Mouse (Mus musculus) cerebellum, adult (tissue): ENCODE data around the gene Ppfia3.
"Not testable (repeated sequence)": the region's sequence is repeated elsewhere in the genome, so short reads cannot be mapped to it uniquely, and the experiment has no call there.

ENCODE experiments used
- ATAC-seq: cut with Nextera tagmentation; 2 replicates; pipeline ENCODE4 v1.9.2; 2017; ENCODE audit warnings: mild to moderate bottlenecking, moderate library complexity, mixed read lengths; ENCODE audit not compliant: insufficient number of reproducible peaks, low FRiP score, low TSS enrichment

The Ppfia3 gene

DNA sequence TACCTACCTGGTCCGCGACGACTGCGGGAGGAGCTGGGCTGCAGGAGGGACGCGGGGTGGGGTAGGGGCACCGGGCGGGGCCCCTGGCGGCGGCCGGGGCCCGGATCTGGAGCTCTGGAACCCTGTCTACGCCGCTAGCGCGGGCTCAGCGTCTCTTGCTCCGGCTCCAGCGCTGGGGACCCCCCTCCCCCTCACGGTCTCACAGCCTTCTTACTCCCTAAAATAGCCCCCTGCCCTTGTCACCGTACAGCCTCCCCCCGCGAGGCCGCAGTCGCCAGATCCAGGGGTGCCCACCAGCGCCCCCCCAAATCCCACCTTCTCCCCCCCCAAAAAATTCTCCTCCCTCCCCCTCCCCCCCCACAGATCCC is at the start of gene Ppfia3:
Ppfia3 (minus strand) TSS at position 368 of the 368 bp plus-strand sequence.
- ATAC-seq: no peak

DNA sequence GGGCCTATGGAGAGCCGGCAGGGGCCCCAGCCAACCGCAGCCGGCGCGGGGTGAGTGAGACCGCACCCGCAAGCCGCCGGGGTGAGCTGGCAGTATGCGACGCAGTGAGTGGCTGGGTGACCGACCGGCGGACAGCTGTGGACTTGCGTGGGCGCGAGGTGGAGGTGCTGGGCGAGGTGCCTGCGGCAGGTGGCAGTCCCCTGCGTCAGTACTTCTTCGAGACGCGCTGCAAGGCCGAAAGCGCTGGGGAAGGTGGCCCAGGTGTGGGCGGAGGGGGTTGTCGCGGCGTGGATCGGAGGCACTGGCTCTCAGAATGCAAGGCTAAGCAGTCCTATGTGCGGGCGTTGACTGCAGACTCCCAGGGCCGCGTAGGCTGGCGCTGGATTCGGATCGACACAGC is 48.8 kb upstream of the Ppfia3 start:
- no peak for ATAC-seq

GRCm38 (mm10) chr7:45414740-45415224 is 48.0 kb upstream of the Ppfia3 start:
- ATAC-seq: no peak

- ATAC-seq: no peak
These were observed 47.3 kb upstream of the Ppfia3 start for GRCm38 (mm10) chr7:45413864-45414739.

- ATAC-seq: no peak
These were observed 46.5 kb upstream of the Ppfia3 start, which contains the start of gene Ntf5 for GRCm38 (mm10) chr7:45413113-45413863. Gene Ntf5, plus strand, starts transcription at chr7:45413695.

DNA sequence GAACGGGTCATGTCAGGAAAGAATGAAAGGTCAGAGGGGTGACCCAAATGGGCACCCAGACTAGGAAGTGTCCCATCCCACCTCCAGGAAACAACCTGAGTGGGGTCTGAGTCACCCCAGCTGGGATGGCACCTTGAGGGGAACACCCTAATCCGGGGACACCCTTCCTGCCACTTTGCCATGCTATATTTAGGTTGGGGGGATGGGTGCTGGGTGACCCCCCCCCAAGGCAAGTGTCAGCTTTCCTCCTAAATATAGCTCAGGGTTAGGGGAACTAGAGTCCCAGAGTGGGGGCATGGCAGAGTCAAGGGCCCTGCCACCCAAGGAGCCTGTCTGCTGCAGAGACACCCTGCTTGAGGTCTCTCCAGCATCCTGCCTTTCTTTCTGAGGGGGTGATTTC is 45.6 kb upstream of the Ppfia3 start:
- ATAC-seq: no peak

- no peak for ATAC-seq
These were observed 42.8 kb upstream of the Ppfia3 start for GRCm38 (mm10) chr7:45409497-45410163.

DNA sequence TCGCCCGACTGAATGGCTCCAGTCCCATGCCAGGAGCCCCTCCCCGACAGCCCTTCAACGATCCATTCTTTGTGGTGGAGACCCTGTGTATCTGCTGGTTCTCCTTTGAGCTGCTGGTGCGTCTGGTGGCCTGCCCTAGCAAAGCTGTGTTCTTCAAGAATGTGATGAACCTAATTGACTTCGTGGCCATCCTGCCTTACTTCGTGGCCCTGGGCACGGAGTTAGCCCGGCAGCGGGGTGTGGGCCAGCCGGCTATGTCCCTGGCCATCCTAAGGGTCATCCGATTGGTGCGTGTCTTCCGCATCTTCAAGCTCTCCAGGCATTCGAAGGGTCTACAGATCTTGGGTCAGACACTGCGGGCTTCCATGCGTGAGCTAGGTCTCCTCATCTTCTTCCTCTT is 42.1 kb upstream of the Ppfia3 start:
- ATAC-seq: no peak

DNA sequence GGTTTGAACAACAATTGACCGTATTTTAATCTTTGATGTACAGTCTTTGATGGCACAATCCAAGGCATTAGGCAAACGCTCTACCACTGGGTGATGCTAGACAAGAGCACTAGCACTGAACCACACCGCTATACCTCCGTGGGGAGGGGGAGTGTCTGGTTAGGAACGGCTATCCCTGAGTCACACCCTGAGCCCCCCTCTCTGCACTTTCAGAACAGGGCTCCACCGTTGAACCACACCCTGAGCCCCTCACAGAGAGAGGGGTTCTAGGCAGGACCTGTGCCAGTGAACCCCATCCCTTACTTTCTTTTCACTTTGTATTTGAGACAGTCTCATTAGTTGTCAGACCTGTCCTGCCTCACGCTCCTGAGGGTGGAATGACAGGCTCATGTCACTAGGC is 41.5 kb upstream of the Ppfia3 start:
- no peak for ATAC-seq

DNA sequence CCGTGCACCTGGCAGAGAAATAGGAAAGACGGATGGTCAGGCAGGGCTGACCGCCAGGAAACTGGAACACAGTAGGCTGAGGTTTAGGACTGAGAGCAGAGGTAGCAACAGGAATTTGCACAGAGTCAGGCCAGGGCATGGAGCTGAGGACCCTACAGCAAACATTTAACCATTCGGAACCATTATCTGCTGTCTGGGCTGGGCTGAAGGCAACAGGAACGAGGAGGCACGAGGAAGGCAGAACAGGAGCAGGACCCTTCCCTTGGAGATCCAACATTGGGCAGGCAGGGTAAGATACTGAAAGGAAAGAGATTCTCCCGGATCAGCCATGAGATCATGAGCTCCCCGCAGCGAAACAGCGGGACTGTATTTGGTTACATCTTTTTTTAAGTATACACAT is 41.0 kb upstream of the Ppfia3 start:
- ATAC-seq: no peak

- ATAC-seq: no peak
These were observed 39.6 kb upstream of the Ppfia3 start for GRCm38 (mm10) chr7:45406157-45407156.

DNA sequence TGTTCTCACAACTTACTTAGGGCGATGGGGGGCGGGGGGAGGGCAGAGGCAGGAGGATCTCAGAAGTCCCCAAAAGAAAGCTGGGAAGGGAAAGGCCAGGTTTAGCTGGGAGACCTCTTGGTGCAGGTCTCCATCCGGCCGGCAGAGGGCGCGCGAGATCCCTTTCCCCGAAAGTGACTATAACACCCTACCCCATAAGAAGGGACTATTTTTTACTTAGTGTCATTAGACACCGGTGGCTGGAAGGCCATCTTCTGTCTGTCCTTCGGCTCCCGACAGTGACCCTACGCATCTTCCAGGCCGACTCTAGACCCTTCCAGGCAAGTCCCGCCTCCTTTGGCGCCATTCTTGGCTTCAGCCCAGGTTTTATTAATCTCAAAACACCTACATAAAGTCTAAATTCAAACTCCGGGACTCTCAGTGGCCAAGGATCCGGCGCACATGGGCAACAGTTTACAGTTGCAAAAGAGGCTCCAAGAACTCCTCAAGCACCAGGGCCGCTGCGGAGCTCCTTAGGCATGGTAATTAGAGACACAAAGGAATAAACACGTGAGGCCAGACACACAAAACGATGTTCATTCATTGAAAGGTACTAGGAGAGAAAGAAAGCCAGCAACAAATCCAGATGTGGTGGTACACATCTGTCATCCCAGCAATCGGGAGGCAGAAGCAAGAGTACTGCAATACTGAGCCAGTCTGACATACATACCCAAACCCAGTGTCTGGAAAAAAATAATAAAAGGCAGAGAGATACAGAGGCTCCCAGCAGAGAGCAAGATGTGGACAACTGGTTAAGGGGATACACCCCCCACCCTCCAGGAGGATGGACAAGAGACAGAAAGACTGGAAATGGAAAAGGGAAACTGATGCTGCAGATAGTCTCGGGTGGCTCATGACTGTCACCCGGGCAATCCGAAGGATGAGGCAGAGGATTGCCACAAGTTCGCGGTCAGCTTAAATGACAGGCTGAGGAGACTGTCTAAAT is 38.6 kb upstream of the Ppfia3 start, which contains the start of gene Kcna7:
Kcna7 (plus strand) TSS at position 563 of the 985 bp plus-strand sequence.
- peak; percentile 31; the same call in 1 of the 2 replicates for ATAC-seq

DNA sequence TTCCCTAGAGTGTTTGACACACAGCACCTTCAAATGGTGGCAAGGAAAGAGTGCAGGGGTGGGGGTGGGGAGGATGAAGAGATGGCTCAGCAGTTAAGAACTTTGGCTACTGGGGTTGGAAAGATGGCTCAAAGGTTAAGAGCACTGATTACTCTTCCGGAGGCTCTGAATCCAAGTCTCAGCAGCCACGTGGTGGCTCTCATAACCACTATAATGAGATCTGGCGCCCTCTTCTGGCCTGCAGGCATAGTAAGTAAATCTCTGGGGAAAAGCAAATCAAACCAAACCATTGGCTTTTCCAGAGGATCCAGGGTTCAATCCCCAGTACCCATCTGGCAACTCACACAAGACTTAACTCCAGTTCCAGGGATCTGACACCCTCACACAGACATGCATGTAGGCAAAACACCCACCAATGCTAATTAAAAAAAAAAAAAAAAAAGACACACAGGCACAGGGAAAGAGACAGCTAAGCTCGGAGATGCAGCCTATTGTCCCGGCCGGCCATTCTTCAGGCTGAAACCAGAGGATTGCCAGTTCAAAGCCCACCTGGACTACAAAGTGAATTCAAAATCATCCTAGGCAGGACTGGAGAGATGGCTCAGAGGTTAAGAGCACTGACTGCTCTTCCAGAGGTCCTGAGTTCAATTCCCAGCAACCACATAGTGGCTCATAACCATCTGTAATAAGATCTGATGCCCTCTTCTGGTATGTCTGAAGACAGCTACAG is 36.9 kb upstream of the Ppfia3 start:
- ATAC-seq: no peak

DNA sequence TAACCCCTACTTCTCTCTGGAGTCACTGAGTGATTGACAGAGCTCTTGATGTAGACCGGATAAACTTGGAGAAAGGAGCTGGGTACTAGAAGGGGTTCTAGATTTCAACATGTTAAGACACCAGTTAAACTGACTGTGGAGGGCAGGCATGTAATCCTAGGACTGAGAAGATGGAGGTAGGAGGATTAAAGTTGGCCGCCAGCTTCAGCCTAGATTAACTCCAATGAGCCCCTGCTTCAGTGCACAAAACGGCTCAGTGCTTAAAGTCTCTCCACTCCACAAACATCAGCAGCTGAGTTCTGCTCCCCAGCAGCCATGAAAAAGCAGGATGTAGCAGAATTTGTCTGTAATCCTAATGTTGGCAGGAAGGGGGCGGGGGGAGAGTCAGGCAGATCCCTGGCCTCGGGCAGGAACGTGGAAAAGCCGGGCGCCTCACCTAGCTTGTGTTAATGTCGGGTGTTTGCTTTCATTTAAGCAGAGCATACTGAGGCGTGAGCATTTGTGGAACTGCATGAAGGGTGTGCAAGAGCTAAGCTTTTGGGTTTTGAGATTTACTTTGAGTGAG is 34.8 kb upstream of the Ppfia3 start:
- ATAC-seq: no peak

- no peak for ATAC-seq
These were observed 30.0 kb upstream of the Ppfia3 start for GRCm38 (mm10) chr7:45396787-45397186.

DNA sequence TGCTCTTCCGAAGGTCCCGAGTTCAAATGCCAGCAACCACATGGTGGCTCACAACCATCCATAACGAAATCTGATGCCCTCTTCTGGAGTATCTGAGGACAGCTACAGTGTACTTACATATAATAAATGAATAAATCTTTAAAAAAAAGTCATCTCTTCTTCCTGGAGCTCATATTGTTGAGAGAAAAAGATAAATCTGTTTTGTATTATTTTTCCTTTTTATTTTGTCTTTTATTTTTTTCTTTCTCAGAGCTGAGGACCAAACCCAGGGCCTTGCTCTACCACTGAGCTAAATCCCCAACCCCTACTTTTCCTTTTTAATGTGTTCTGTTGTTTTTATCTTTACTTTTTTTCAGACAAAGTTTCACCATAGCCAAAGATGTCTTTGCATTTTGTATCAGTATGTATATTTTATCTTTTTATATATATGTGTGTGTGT is 29.5 kb upstream of the Ppfia3 start:
- ATAC-seq: not testable (repeated sequence)

DNA sequence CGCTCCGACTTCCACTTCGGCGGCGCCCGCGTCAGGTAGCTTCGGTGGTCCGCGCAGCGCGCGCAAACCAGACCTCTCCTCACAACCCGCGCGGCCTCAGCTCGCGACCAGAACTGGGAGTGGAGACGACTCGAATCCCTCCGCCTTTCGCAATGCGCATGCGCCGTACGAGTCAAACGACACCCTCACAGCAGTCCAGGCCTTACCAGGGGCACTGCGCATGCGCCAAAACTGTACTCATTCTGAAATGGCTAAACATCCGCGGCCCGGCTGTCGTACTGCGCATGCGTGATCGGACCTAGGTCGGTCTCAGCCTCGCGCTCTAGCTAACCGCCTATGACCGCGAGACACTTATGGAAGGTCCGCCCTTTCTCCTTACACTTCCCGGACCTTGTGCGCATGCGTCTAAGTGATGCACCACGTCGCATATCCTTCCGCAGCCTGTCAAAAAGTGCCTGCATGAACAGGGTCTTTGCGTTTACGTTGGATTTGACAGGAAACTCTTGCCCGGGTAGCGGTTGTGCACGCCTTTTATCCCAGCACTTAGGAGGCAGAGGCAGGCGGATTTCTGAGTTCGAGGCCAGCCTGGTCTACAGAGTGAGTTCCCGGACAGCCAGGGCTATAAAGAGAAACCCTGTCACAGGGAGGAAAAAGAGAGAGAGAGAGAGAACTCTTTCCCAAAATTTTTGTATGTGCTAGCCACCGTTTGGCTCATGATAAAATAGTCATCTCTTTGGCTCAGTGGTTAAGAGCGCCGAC is 28.9 kb upstream of the Ppfia3 start, which contains the start of gene Snrnp70:
Snrnp70 (minus strand) TSS at position 165 of the 759 bp plus-strand sequence.
- ATAC-seq: peak; percentile 99
